Mouse (Mus musculus): ENCODE data around the gene Anks1.

Anks1 gene

GRCm38 (mm10) chr17:28021911-28022310 is 112.8 kb downstream of the Anks1 start:
- no peak for DNase-seq (ENCODE audit: low spot score)

- DNase-seq (ENCODE audit: low spot score): no peak
Observed at GRCm38 (mm10) chr17:28022854-28023655, 113.9 kb downstream of the Anks1 start.

- no peak for DNase-seq (ENCODE audit: low spot score)
Observed at GRCm38 (mm10) chr17:28025541-28025961, 116.4 kb downstream of the Anks1 start.

GRCm38 (mm10) chr17:28026111-28026872 is 117.2 kb downstream of the Anks1 start:
- DNase-seq (ENCODE audit: low spot score): no peak

GRCm38 (mm10) chr17:28027197-28027596 is 118.1 kb downstream of the Anks1 start:
- no peak for DNase-seq (ENCODE audit: low spot score)

GRCm38 (mm10) chr17:28028236-28028635 is 119.1 kb downstream of the Anks1 start:
- DNase-seq (ENCODE audit: low spot score): no peak

- DNase-seq (ENCODE audit: low spot score): peak; percentile 37
Observed at GRCm38 (mm10) chr17:28029308-28029707, 120.2 kb downstream of the Anks1 start.

- no peak for DNase-seq (ENCODE audit: low spot score)
Observed at GRCm38 (mm10) chr17:28030446-28030845, 121.3 kb downstream of the Anks1 start.

- DNase-seq (ENCODE audit: low spot score): no peak
Observed at GRCm38 (mm10) chr17:28031281-28031941, 122.3 kb downstream of the Anks1 start.

GRCm38 (mm10) chr17:28032219-28032618 is 123.1 kb downstream of the Anks1 start:
- DNase-seq (ENCODE audit: low spot score): no peak

- no peak for DNase-seq (ENCODE audit: low spot score)
Observed at GRCm38 (mm10) chr17:28033046-28033580, 124.0 kb downstream of the Anks1 start.

- no peak for DNase-seq (ENCODE audit: low spot score)
Observed at GRCm38 (mm10) chr17:28034986-28035385, 125.9 kb downstream of the Anks1 start.

GRCm38 (mm10) chr17:28036813-28037756 is 128.0 kb downstream of the Anks1 start:
- peak; percentile 28 for DNase-seq (ENCODE audit: low spot score)

GRCm38 (mm10) chr17:28040620-28041019 is 131.5 kb downstream of the Anks1 start:
- DNase-seq (ENCODE audit: low spot score): peak; percentile 70

GRCm38 (mm10) chr17:28041298-28041697 is 132.2 kb downstream of the Anks1 start:
- DNase-seq (ENCODE audit: low spot score): peak; percentile 44

GRCm38 (mm10) chr17:28042299-28042771 is 133.2 kb downstream of the Anks1 start:
- DNase-seq (ENCODE audit: low spot score): no peak

- no peak for DNase-seq (ENCODE audit: low spot score)
Observed at GRCm38 (mm10) chr17:28047017-28047416, 137.9 kb downstream of the Anks1 start.

- DNase-seq (ENCODE audit: low spot score): no peak
Observed at GRCm38 (mm10) chr17:28047520-28047919, 138.4 kb downstream of the Anks1 start.

- DNase-seq (ENCODE audit: low spot score): peak; percentile 79
Observed at GRCm38 (mm10) chr17:28048425-28048824, 139.3 kb downstream of the Anks1 start.

GRCm38 (mm10) chr17:28050210-28050609 is 141.1 kb downstream of the Anks1 start:
- no peak for DNase-seq (ENCODE audit: low spot score)

- no peak for DNase-seq (ENCODE audit: low spot score)
Observed at GRCm38 (mm10) chr17:28052293-28052863, 143.3 kb downstream of the Anks1 start.
